Mouse (Mus musculus) spleen, adult 12 weeks (tissue): ENCODE data around the gene Zfp609.

Experiments used
- DNase-seq: peaks from one replicate; pipeline ENCODE4 v3.0.0; 2022; ENCODE audit warnings: low spot score

Gene Zfp609

GRCm38 (mm10) chr9:65827344-65828015 is at the start of gene Zfp609:
TSS of gene Zfp609 (minus strand) at chr9:65827564.
- peak; percentile 83 for DNase-seq

GRCm38 (mm10) chr9:65859656-65860055 is 32.3 kb upstream of the Zfp609 start:
- DNase-seq = no peak

GRCm38 (mm10) chr9:65850203-65850602 is 22.8 kb upstream of the Zfp609 start:
- DNase-seq = no peak

GRCm38 (mm10) chr9:65848154-65848553 is 20.8 kb upstream of the Zfp609 start:
- DNase-seq = no peak

- no peak for DNase-seq
Observed at GRCm38 (mm10) chr9:65844421-65845165, 17.2 kb upstream of the Zfp609 start.

GRCm38 (mm10) chr9:65839841-65840240 is 12.5 kb upstream of the Zfp609 start:
- DNase-seq = no peak

- DNase-seq = no peak
Observed at GRCm38 (mm10) chr9:65836916-65837315, 9.6 kb upstream of the Zfp609 start.

- no peak for DNase-seq
Observed at GRCm38 (mm10) chr9:65834628-65835354, 7.4 kb upstream of the Zfp609 start.

- DNase-seq = no peak
Observed at GRCm38 (mm10) chr9:65833640-65834039, 6.3 kb upstream of the Zfp609 start.

GRCm38 (mm10) chr9:65833230-65833629 is 5.9 kb upstream of the Zfp609 start:
- DNase-seq = no peak

- no peak for DNase-seq
Observed at GRCm38 (mm10) chr9:65832041-65832440, 4.7 kb upstream of the Zfp609 start.

- no peak for DNase-seq
Observed at GRCm38 (mm10) chr9:65831164-65831563, 3.8 kb upstream of the Zfp609 start.

GRCm38 (mm10) chr9:65830255-65830654 is 2.9 kb upstream of the Zfp609 start:
- DNase-seq = no peak

GRCm38 (mm10) chr9:65829410-65829809 is 2.0 kb upstream of the Zfp609 start:
- peak; percentile 16 for DNase-seq

GRCm38 (mm10) chr9:65828511-65828910 is 1.1 kb upstream of the Zfp609 start:
- DNase-seq = no peak

GRCm38 (mm10) chr9:65828016-65828403 is 646 bp upstream of the Zfp609 start:
- DNase-seq = no peak

- DNase-seq = peak; percentile 27
Observed at GRCm38 (mm10) chr9:65826588-65827343, 598 bp downstream of the Zfp609 start.

GRCm38 (mm10) chr9:65826226-65826587 is 1.2 kb downstream of the Zfp609 start:
- no peak for DNase-seq

- no peak for DNase-seq
Observed at GRCm38 (mm10) chr9:65823716-65824462, 3.5 kb downstream of the Zfp609 start.

GRCm38 (mm10) chr9:65822011-65822410 is 5.4 kb downstream of the Zfp609 start:
- DNase-seq = no peak

GRCm38 (mm10) chr9:65820301-65820700 is 7.1 kb downstream of the Zfp609 start:
- DNase-seq = no peak

- no peak for DNase-seq
Observed at GRCm38 (mm10) chr9:65818402-65818801, 9.0 kb downstream of the Zfp609 start.
